Mouse (Mus musculus): ENCODE measurements around the gene Tmem135.

Gene Tmem135

DNA sequence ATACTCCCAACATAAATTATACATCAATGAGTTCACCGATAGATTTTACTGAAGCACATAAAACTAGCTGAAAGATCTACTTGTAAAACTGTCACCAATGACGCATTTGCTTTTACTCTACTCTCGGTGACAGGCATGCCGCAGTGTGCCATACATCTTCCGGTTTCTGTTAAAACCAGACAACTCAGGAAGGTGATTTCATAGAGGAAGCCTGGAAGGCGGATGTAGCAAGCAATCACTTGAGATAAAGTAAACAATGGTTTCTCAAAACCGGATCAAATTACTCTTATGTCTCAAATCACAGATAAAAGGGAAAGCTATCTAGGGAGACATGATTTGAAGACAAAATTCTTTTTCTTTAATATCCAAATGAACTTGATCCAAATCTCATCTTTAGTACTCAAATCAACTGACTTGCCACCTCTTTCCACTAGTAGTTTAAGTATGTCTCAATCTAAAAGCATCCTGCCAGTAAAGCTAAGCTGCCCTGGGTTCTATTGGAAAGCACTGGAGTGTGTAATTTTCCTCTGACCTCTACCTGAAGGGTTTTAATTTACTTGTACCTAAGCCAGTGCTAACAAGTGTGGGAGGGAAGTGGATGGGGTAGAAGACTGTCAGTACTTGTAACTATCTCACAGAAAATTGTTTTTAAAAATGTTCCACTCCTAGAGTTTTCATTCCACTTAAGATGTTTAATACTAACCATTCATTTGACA is 155.7 kb downstream of the Tmem135 start:
- DNase-seq (ENCODE audit: low spot score) = no peak

DNA sequence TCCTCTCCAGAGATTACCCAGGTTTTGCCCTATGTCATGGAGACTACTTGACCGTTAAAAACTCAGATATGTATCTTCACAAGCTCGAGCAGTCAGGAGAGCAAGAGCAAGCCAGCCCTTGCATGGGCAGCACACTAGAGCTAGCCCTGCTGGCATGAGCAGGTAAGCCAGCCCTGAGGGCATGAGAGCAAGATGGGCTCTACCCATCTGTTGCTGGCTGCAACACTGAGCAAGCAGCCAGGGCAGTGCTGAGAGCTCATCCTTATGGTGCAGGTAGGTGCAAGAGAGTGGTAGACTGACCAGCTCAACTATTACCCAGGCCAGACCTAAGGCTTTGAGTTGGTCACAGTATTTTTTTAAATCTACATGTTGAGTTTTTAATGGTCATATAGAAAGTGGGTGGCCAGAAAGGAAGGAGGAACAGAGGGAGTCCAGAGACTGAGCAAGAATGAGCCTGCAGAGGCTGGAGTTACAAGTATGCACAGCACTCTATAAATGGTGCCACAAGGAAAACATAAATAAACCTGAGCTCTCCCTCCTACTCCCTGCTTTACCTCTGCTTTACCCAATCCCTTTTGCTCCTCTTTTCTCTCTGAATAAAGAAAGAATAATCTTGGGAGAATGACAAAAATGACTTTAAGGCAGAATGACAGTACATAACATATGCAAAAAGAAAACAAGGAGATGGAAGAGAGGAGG is 156.9 kb downstream of the Tmem135 start:
- DNase-seq (ENCODE audit: low spot score) = no peak

DNA sequence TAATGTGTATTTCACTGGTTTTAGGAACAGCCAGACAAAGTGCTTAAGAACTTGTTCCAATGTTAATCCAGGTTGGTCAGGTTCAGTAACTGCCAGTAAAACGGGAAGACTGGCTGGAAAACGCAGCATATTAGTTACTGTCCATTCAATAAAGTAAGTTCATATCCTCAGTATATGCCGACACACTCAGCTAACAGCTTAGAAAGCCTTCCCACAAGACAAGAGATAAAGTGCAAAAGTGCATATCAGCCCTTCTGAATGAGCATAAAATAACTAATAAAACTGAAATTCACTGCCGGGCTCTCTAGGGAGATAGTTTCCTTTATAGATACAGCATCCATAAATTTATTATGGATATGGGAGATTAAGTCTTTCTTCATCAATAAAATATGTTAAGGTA is 161.5 kb downstream of the Tmem135 start:
- no peak for DNase-seq (ENCODE audit: low spot score)

DNA sequence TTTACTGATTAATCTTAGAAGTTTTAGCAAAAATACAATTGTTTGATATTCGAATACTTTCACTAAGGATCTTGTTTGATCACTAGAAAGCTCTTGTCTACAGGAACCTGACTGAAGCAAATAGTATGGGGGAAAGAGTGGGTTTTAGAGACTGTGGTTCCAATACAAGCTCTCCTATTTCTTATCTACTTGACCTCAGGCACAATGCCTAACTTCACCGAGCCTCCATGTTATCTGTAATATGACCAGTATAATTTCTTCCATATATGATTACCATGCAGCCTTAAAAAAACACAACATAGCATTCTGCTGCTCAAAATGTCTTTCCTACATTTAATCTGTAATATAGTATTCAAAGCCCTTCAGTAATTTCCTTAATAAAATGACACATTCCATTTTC is 161.9 kb downstream of the Tmem135 start:
- no peak for DNase-seq (ENCODE audit: low spot score)

DNA sequence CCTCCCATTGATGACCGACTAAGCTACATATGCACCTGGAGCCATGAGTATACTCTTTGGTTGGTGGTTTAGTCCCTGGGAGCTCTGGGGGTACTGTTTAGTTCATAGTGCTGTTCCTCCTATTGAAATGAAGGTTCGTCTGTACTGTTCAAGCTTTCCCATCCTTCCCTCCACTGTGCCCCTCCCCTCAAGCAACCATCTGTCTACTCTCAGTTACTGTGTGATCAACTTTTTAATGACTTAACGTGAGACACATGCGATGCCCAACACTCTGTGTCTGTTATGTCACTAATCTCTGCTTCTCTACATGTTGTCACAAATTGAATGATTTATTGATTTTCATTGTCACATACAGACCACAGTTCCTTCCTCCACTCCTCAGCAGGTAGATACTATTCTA is 164.4 kb downstream of the Tmem135 start:
- no peak for DNase-seq (ENCODE audit: low spot score)

DNA sequence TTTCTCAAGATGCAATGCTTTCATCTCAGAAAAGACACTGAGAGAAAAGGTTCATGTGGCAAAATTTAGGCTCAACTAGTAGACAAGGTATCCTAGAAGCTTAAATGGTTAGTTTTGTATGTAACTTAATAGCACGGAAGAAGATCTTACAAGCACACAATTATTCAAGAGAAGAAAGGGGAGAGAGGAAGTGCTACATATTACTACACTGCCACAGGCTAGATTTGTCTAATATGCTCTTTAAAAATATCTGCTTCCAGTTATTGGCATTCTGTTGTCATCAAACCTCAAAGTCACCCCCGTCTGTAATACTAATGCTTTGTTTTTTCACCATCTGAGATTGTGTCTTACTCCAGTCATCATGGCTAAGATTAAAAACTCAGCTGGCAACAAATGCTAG is 167.4 kb downstream of the Tmem135 start:
- DNase-seq (ENCODE audit: low spot score) = no peak

DNA sequence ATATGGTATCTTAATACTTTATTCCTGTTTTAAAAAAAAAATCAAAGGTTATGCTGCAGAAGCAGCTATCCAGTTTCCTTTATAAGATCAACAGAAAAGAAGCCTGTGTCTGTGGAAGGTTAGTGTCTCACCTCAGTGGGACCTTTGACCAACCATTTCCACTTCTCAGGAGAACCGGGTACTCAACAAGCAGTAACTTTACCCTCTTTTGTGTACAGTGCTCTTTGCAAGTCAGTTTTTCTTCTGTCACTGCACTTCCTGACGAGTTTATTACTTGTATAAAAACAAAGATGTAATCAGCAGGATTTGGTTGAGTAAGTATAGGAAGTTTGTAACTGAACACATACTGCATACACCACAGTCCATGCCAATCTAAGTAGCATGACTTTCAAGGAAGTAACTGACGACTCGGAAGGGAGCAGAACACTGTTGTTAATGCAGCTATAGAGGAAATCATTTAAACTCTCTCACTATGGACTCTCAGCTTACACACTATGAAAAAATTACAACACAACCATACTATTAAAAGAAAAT is 168.0 kb downstream of the Tmem135 start:
- no peak for DNase-seq (ENCODE audit: low spot score)

DNA sequence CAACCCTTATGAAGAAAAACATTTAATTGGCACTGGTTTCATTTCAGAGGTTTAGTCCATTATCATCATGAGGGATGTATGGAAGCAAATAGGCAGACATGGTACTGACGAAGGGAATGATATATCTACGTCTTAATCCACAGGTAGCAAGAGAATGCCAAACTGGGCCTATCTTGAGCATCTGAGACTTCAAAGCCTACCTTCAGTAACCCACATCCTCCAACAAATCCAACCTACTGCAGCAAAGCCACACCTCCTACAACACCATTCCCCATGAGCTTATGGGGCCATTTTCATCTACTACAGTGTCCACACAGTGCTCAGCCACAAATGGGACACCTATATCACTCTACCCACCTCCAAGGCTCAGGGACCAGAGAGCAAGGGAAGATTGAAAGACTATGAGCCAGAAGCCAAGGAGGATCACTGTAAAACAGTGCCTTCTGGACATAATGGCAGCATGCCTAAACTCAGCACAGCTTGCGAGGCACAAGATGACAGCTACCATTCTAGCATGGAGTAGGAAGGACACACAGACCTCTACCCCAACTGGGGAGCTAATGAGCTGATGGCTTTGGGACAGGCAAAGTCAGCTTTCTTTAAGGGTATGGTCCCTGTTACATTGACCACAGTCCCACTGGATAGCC is 171.4 kb downstream of the Tmem135 start:
- DNase-seq (ENCODE audit: low spot score) = no peak

DNA sequence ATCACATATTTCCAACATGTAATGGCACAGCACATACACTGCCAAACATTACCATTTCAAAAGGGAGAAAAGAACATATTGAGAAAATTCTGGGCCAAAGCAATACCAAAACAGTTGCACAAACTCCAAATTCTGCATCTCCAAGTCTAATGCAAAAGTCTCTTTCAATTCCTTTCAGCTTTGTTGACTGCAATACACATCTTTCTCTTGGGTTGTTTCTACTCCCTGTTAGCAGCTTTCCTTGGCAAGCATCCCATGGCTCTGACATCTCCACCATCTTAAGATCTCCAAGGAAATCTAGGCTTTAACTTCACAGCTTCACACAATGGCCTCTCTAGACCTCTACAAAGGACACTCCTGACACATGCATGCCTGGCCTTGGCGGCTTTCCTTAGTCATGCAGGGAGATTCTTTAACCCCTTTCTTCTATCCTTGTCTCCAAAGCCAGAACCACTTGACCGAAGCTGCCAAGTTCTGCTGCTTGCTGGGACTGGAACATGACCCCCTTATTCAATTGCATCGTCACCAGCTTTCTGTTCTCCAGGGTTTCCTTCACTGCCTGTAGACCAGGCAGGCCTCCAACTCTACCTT is 172.7 kb downstream of the Tmem135 start:
- DNase-seq (ENCODE audit: low spot score) = no peak

DNA sequence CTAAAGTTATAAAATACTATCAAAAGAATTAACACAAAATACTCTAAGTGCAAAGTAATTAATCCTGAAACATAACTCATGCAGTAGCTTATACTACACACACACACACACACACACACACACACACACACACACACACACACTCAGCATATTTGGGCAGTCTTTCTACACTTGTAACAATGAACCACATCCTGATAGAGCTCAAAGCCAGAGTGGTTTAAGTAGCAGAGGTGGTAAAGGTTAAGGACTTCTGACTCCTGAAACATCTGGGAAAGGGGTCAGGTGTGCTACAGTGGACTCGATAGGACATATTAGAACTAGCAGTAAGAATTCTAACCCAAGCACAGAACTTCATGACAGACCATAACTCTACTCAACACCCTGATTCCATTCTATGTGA is 181.4 kb downstream of the Tmem135 start:
- no peak for DNase-seq (ENCODE audit: low spot score)

DNA sequence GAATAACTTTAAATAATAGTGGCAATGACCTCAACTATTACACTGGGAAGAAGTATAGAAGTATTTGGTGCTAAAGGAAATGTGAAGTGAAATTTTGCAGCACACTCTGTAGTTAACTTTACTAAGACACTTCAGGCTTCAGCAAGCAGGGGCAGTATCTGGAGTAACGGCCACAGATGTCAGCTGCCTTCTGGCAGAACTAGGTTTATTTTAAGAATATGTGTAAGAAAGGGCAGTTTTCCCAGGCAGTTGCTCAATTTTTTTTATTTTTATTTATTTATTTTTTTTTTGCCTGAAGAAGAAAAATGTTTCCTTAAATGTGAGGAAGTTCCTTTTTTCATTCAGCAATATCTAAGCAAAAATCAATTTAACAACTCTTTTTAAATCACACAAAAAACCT is 187.4 kb downstream of the Tmem135 start:
- DNase-seq (ENCODE audit: low spot score) = no peak

DNA sequence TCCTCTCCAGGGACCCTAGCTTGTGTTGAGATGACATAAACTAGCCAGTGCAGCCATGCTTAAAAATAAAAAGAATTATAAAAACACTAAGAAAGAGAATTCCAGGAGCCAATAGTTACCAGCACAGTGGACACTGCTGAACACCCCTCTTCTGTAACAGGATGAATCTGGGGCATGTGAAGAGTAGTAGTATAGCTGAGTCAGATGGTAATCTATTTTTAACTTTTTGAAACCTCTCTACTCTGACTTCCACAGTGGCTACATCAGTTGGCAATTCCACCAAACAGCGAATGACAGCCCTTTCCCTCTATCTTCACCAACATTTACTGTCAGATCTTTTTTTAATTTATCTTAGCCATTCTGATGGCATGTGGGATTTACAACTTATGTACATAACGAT is 187.9 kb downstream of the Tmem135 start:
- DNase-seq (ENCODE audit: low spot score) = no peak

DNA sequence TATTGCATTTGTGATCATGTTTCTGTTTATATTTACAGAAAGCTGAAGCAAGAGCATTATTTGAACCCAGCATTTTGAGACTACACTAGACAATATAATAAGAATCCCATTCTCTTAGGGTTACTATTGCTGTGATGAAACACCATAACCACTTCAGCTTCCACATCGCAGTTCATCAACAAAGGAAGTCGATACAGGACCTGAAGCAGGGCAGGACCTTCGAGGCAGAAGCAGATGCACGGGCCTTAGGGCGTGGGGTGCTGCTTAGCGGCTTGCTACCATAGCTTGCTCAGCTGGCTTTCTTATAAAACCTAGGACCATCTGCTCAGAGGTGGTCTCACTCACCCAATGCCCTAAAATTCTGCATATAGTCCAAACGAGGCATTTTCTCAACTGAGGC is 188.3 kb downstream of the Tmem135 start:
- DNase-seq (ENCODE audit: low spot score) = no peak

DNA sequence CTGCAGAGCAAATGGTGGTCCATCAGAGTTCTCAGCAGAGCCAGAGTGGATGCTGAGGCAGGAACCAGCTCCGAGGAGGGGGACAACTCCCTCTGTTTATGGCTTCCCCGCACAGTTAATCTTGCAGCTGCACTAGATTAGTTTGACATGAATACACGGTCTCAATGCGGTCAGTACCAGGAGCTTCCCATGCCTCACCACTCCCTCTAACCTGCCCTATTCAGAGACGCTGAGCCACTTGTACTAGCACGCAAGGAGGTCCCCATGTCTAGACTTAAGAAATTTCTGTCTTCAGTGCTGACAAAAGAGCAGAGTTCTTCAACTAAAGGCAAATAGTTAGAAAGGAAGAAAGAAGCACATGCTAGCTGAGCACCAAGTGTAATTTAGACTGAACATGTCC is 193.5 kb downstream of the Tmem135 start:
- DNase-seq (ENCODE audit: low spot score) = no peak

DNA sequence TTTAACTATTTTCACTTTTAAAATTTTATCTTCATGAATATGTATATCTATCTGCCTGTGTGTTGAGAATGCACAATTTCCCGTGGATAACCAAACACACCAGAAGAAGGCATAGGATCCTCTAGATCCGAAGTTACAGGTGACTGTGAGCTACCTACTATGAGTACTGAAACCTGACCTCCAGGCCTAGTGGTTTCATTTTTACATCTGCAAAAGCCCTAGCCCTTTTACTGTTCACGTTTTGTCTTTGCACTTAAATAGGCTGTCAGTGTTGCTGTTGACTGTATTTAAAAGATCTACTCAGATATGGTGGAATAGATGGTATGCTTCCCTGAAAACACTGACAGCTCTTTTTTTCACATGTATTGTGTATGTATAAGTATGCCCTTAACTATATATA is 197.9 kb downstream of the Tmem135 start:
- DNase-seq (ENCODE audit: low spot score) = no peak

DNA sequence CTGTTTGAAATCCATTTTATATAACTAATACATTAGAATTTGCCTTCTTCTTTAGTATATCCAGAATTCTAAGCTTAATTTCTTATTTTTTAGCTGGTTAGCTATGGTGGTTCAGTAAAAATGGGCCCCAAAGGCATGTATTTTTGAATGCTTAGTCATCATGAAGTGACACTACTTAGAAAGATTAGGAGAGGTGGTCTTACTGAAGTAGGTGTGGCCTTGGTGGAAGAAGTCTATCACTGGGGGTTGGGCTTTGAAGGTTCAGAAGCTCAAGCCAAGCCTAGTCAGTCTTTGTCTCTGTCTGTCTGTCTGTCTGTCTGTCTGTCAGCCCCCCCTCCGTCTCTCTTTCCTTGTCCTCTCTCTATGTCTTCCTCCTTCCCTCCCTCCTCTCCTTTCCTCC is 198.6 kb downstream of the Tmem135 start:
- DNase-seq (ENCODE audit: low spot score) = no peak

DNA sequence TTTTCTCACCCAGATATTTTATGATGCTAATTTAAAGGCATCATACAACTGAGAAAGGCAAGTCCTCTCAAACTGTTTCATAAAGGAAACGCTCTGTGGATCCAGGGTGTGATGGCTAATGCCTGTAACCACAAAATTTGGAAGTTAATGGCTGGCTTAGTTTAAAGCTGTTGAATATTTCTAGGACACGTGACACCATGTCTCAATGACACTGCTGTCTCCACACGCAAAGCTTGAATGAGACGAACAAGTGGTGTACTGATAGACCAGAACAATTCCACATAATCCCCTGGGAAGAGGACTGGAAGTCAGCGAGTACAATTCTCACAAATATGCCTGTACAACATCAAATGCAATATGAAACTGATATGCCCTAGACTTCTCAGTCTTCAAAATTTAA is 200.9 kb downstream of the Tmem135 start:
- DNase-seq (ENCODE audit: low spot score) = no peak

DNA sequence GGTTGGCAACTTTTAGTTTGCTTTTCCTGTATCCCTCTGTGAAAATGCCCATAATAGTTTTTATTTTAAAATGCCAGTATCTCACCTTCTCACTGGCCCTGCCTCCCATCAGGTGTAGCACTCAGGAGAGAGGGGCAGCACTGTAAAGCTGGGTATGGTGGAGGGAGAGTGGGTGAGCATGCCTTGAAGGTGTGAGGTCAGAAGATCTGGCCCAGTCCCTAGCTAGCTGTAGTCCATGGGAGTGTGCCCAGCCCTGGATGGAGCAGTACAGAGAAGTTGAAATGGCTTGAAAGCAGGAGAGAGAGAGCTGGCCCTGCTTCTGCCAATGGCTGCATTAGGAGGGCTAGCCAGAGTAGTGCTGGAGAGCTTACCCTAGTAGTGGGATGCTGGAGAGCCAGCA is 202.1 kb downstream of the Tmem135 start:
- DNase-seq (ENCODE audit: low spot score) = no peak

DNA sequence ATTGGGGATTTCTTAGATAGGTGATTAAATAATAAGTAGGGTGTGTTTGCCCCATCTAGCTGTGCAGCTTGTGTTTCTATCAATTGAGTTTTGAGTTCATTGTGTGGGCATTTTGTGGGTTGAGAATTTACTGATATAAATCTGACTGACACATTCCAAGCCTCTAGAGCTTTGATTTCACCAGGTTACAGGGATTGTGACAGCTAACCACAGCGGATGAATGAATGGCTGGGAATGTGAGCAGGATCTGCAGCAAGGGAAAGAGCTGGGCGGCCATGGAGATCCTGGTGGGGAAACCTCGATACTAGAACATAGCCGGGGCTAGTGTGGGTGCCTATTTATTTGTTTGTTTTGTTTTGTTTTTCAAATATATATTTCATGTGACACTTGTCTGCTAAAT is 205.5 kb downstream of the Tmem135 start:
- DNase-seq (ENCODE audit: low spot score) = no peak

DNA sequence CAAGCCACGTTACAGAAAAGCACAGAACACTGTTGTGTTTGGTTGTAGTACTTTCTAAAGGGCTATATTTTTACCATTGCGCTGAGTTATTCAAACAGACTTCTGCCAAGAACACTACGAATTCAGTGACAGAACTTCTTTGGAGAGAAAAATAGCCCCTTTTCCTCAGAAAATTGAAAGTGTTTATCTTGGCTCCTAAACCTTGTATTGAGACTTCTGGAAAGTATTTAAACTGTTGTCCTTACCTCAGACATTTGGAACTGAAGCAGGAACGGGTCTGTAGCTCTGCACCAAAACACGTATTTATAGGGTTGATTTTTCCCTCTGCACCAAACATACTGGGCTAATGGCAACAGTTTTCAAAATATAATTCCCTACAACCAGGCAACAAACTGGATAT is 210.6 kb downstream of the Tmem135 start:
- DNase-seq (ENCODE audit: low spot score) = no peak

DNA sequence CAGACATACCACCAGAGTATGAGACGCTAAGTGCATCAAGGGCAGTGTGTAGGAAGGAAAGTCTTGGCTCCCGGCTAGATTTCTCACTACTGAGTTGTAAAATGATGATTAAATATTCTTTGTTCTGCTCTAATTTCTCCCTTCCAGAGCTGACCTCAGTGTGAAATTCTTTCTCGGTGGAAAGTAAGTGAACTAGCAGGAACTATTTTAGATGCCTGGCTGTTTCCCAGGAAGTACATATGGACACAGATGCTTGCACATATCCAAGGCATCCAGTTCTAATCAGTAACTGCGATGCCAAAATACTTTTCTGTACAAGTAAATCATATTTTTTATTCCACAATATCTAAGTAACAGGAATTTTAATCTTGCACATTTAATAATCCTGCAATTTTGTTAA is 220.1 kb downstream of the Tmem135 start:
- DNase-seq (ENCODE audit: low spot score) = no peak

DNA sequence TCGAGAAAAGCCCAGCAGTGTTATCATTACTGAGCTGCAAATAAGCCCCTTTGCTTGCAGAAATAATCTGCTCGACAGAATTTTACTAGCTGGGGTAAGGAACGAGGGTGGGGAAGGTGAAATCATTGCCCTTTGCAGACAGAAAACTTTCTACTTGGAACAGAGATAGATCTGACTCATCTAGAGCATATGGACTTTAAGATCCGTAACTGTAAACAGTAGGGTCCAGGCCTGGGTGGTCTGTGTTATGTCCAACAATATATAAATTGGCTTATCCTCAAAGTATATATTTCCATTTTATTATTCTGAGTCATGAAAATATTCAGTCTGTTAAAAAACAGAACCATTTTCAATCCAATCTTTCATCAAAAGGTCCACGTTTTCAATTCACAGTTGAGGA is 221.1 kb downstream of the Tmem135 start:
- DNase-seq (ENCODE audit: low spot score) = no peak

DNA sequence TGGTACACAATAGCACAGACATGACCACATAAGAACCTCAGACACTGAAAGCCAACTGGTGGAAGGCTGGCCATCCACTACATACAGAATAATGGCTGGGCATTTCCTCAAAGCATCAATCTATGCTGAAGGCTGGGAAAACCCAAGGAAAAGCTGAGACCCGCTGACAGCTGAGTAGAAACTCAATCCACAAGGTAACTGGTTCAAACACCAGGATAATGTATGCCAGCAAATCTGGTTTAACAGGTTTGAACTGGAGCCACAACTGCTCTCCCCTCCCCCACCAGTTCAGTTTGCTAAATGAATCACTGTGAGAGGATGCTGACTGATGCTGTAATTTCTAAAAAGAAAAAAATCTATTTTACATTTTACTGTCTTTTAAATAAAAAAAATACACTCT is 222.7 kb downstream of the Tmem135 start:
- no peak for DNase-seq (ENCODE audit: low spot score)
